Mouse (Mus musculus) c-Kit-negative CD71-positive TER-119-positive erythroid progenitor cells, embryonic 14.5 days (primary cell): ENCODE measurements at regions not wholly inside any gene's neighbourhood (a gene's known extent, or its start where the extent isn't known, plus 50 kb on each side); places are given as distances from the start of the nearest gene placed in this dataset.

Source experiments
- DNase-seq: peaks from one replicate; pipeline ENCODE4 v3.0.0-alpha.2; 2013; ENCODE audit warnings: low read depth, low spot score

DNA sequence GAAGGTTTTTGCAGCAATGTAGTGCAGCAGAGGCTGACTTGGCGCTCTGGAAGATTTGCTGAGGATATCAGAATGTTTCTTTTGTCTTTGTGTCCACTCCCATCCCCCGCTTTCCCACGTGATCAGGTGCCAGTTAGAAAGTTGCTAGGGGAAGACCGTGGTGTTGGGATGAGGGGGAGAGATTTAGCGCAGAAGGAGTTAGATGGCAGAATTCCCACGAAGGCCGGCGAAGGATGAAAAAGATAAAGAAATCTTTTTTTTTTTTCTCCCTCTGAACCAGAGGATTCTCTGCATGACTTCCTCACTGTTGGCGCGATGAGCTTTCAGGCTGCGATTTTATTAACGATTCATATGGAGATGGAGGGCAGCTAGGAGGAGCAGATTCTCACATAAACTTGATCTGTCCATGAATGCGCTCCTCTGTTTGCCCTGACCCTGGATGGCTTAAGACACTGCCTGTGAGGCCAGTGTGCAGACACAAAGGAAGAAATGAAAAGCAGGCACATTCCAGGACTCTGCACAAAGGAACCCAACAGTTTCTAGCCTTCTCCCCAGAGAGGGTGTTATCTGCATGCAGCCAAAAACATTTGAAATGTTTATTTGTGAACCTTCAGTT is 201.5 kb downstream of the Gm11146 start:
- DNase-seq, result no peak

DNA sequence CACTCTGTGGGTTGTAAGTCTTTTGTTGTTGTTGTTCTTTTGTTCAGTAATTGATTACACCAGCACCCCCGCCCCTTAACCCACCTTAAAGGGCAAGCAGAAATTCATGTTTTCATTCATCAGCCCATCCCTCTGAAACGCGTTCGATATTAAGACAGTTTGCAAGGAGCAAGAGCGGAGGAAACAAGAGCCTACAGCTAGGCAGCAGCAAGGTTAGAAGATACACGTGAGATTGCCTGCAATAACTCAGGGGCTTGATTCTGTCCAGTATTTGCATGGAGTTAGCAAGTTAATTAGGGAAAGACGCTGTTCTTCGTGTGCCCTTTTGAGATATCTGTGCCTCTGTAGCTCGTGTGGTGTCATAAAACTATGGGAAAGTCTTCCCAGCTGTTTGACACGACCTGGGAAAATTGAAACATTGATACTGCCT is 202.0 kb downstream of the Gm11146 start:
- DNase-seq, result no peak

- no peak for DNase-seq
Measured at GRCm38 (mm10) chr16:77394054-77394716, 207.7 kb downstream of the Gm11146 start.

- no peak for DNase-seq
Measured at GRCm38 (mm10) chr16:77393470-77393869, 208.4 kb downstream of the Gm11146 start.

DNA sequence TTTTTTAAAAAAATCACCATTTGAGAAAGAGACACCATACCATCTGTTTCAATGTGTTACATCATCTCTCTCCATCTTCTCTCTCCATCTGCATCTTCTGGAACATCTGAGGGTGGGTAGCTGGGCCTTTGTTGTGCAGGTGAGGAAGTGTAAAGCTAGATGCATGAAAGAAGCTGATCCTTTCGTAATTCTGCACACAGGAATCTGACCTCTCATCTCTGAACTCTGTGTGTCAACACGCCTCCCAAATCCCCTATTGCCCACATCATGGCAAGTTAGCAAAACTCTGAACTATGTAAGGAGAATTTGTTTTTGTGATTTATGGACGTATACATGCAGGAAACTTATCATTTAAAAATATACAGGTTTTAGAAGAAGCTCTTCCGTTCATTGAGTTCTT is 209.7 kb downstream of the Gm11146 start:
- no peak for DNase-seq

GRCm38 (mm10) chr16:77384021-77384729 is 217.7 kb downstream of the Gm11146 start:
- no peak for DNase-seq

GRCm38 (mm10) chr16:77382790-77383189 is 219.1 kb downstream of the Gm11146 start:
- DNase-seq, result no peak

DNA sequence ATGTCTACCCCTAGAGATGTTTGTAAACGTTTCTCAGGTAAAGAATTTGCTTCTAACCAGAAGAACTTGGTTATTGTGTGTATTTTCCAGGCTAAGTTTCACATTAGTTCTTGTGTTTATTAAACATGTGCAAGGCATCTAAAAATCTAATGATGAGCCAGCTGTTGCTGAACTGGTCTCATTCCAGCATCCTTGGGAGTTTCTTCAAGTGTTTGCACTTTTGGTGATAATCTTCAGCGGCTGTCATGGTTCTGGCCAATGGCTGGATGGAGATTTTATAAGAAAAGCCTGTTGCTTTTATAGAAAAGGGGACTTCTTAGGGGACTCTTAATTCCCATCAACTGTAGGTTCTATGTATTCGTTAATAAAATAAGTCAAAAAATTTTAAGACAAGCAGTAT is 229.1 kb downstream of the Gm11146 start:
- DNase-seq, result no peak

DNA sequence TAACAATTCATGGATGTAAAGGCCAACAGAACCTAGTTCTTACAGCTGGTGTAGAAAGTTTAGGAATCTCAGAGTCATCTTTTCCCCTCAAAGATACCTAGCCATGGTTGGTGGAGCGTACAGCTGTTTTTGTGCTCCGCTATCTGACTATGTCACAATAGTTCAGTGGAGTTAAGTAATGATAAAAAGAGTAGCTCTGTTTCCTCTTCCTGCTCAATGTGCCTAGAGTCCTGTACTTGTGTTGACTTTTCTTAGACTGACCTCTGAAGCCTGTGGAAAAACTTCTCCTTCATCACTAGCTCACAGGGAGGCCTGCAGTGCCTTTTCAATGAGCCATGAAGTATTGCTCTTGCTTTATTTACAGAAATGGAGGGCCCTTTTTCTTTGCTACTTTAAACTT is 232.1 kb downstream of the Gm11146 start:
- DNase-seq, result no peak

- no peak for DNase-seq
Measured at GRCm38 (mm10) chr16:77365254-77365653, 236.6 kb downstream of the Gm11146 start.

GRCm38 (mm10) chr16:77364439-77364838 is 237.5 kb downstream of the Gm11146 start:
- no peak for DNase-seq

GRCm38 (mm10) chr16:77359190-77359589 is 242.7 kb downstream of the Gm11146 start:
- no peak for DNase-seq

- no peak for DNase-seq
Measured at GRCm38 (mm10) chr16:77355260-77355659, 246.6 kb downstream of the Gm11146 start.

- no peak for DNase-seq
Measured at GRCm38 (mm10) chr16:77354201-77354712, 247.6 kb downstream of the Gm11146 start.

DNA sequence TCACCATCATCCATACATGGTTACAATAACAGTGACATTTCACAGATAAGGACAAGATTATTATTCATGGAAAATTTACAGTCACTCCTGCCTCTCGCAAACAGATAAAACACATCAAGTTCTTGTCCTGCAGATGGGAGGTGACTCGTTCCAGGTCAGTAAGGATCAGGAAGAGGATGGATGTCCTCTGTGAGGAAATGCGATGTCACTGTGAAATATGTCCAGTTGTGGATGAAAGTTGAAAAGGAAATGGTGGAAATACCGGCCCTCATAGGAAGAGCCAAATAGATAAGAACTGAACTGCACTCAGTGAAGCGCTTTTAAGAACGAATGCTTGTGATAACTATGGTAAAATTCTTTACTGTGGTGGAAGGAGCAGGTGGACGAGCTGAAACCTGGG is 255.8 kb downstream of the Gm11146 start:
- no peak for DNase-seq

DNA sequence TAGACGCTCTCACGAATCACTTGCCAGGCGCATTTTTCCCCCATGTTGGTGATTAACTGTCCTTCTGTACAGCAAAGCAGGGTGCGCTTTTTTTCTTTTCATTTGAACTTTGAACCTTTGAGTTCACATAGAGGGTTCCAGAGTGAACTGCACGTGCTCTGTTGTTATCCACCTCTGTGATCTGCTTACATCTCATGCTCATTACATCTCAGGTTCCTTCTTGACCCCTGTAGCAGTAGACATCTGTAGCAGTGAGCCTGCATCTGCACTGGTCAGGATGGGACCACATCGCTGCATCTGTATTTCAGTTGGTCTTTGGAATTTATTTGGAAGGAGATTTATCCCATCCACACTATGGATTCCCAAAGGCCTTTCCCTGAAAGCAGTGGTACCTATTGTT is 269.6 kb downstream of the Gm11146 start:
- no peak for DNase-seq

- no peak for DNase-seq
Measured at GRCm38 (mm10) chr16:77330996-77331395, 270.9 kb downstream of the Gm11146 start.

DNA sequence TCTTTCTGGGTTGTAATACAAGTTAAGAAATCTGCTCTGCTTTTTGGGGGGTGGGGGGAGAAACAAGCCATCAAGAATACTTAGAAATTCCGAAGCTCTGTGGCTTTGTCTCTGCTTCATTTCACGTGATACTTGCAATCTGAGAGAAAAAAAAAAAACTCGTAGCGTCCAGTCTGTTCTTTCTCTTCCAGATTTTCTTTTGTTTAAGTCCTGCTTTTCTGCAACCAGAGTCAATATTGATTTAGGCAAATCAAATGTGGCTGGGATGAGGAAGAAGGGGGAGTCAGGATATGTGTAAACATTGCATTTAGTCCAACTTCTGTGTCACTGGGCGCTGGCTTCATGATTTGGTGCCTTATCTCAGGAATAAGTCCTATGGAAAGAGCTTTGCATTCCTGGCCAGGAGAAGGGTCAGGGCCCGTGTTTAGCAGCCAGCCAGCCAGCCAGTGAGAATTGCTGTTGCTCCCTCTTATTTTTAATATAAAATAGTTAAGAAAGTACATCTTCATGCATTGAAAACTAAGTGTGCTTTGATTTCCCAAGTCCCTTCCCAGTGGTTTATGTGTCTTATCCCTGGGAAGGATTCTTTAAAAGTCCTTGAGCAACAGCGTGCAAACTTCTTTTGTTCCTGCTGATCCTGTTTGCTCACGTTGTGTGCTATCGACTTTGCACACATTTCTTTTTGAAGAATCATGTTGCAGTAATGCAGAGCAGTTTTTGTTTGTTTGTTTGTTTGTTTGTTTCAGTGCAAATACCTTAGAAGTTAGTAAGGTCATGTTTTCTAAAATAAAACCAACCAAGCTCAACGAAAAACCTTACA is 272.0 kb downstream of the Gm11146 start:
- no peak for DNase-seq

DNA sequence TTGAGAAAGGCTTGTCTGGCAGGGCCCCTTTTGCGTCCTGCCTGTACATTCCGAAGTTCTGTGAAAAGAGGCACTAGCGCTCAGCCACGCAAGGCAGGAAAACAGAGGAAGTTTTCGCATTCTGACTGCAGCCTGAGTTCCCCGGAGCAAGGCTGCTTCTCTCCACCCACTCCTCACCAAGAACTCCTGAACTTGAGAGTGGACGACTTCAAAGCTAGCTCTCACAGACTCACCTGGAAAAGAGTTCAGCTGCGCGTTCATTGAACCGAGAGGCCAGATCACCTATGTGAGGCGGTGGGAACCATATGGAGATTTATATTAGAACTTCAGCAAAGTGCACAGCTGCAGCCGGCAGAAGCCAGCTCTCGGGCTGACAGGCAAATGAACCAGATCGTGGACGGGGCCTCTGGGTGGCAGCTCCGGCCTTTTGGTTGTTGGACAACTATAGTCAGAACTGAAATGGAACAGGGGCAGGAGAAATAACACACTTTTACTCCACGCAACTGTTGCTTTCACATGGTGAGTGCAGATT is 272.7 kb downstream of the Gm11146 start:
- DNase-seq, result no peak

DNA sequence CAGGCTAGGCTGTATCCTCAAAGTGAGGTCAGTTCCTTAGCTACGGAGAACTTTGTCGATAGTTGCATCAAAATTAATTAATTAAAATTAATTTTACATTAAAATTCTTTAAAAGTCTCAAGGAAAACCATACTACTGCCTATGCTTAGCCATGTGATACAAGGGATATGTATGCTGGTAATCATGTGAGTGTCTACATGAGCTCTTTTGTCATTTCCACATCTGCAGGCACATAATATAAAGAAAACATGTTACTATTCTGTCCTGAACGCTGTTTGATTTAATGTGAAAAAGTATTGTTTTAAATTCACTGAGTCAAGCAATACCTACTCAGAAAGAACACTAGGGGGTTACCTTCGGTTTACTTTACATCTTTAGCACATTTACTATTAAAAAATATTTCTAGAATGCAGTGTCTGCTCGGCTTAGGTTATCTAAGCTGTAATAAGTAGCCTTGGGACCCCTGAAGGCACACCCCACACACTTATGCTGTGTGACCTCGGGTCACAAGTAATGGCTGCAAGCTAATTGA is 273.2 kb downstream of the Gm11146 start:
- DNase-seq, result no peak

GRCm38 (mm10) chr16:77328049-77328448 is 273.8 kb downstream of the Gm11146 start:
- no peak for DNase-seq
